Comparison of ENCODE assay signal across 10 mouse cellular contexts in the genomic region with DNA sequence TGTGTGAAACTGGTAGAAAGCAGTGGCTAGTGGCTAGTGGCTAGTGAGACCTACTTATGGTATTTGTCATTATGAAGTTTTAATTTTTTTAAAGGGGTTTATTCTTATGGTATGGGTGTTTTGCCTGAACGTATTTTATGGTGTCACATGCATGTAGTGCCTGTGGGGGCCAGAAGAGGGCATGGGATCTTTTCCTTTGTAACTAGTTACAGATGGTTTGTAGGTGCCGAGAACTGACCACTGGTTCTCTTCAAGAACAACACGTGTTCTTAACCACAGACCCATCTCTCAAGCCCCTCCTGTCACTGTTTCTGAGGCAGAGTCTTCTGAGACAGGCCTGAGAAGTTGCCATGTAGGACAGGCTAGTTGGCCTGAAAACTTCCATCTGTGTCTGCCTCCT. TPM values are rescaled to one million over a fixed set of nuclear protein-coding genes. Genes with fewer than 3 reads are reported as not detected.
DNase-seq lines count a peak whose midpoint lies in the region; ATAC-seq and TF ChIP-seq lines count a peak whose summit lies in the region.
"Had no signal": no experiment of that assay in that cellular context is flagged by ENCODE, and none has a peak within 500 bp of the region (broad histone marks: within the 10 kb centered on the region; RNA-seq: fewer than 3 reads in every experiment).

No protein-coding gene starts in this region.

- no peaks in the 10 kb centered on the region for H3K9me3 ChIP-seq in neural tube, embryonic 12.5 days
- 0 out of 2 replicates have a peak, but pooled peaks cover 3% of the 10 kb centered on the region for H3K9me3 ChIP-seq in forebrain, embryonic 10.5 days
- no peaks in the 10 kb centered on the region for H3K9me3 ChIP-seq in limb, embryonic 12.5 days
- no peaks in the 10 kb centered on the region for H3K9me3 ChIP-seq in stomach, embryonic 16.5 days (replicated peaks; ENCODE audit: control insufficient read depth, low read length)
- H3K9me3 ChIP-seq in kidney, embryonic 14.5 days (ENCODE audit: control insufficient read depth, low read length): no peaks in the 10 kb centered on the region

- WGBS in neural tube, embryonic 12.5 days: 91% methylated on average over 3 of the region's 3 CpGs
- 88% methylated on average over 3 of the region's 3 CpGs for WGBS in forebrain, embryonic 10.5 days
- WGBS in limb, embryonic 12.5 days: 89% methylated on average over 3 of the region's 3 CpGs
- 82% methylated on average over 3 of the region's 3 CpGs for WGBS in stomach, embryonic 16.5 days
- WGBS in kidney, embryonic 14.5 days: 87% methylated on average over 3 of the region's 3 CpGs
- WGBS in kidney, adult 2 months: 95% methylated on average over 3 of the region's 3 CpGs

- no peak for DNase-seq in neural tube, embryonic 10.5 days (ENCODE audit: extremely low spot score, low spot score)
- no peak for DNase-seq in forebrain, embryonic 10.5 days (ENCODE audit: extremely low spot score, low spot score)
- DNase-seq in kidney, postnatal 14 days: no peak
- DNase-seq in kidney, adult 2 months: no peak
- DNase-seq: gastrocnemius, postnatal 14 days; lung, postnatal 14 days had no signal

- H3K27ac ChIP-seq in neural tube, embryonic 12.5 days: no peak overlapping the region
- H3K27ac ChIP-seq in forebrain, embryonic 10.5 days: no peak overlapping the region
- no peak overlapping the region for H3K27ac ChIP-seq in limb, embryonic 12.5 days
- H3K27ac ChIP-seq in stomach, embryonic 16.5 days (ENCODE audit: low read length): no peak overlapping the region
- no peak overlapping the region for H3K27ac ChIP-seq in kidney, embryonic 14.5 days (ENCODE audit: low read depth, low read length)
- H3K27ac ChIP-seq in kidney, adult 2 months (ENCODE audit: insufficient read depth, low read depth, low read length): no peak overlapping the region

- peaks cover 6% of the 10 kb centered on the region; the same call in 1 of the 2 replicates for H3K36me3 ChIP-seq in neural tube, embryonic 12.5 days
- H3K36me3 ChIP-seq in forebrain, embryonic 10.5 days (replicated peaks): peaks cover 17% of the 10 kb centered on the region
- H3K36me3 ChIP-seq in limb, embryonic 12.5 days: peaks cover 19% of the 10 kb centered on the region
- H3K36me3 ChIP-seq in stomach, embryonic 16.5 days (ENCODE audit: control insufficient read depth, insufficient read depth, low read length): no peaks in the 10 kb centered on the region
- peaks cover 6% of the 10 kb centered on the region; the same call in 1 of the 2 replicates for H3K36me3 ChIP-seq in kidney, embryonic 14.5 days (ENCODE audit: control insufficient read depth, insufficient read depth, low read length)
- peaks cover 4% of the 10 kb centered on the region; the same call in 1 of the 2 replicates for H3K36me3 ChIP-seq in kidney, adult 2 months (ENCODE audit: control insufficient read depth, insufficient read depth, low read length)

- no peak overlapping the region for H3K9ac ChIP-seq in neural tube, embryonic 12.5 days
- no peak overlapping the region for H3K9ac ChIP-seq in limb, embryonic 12.5 days (replicated peaks)
- H3K9ac ChIP-seq in stomach, embryonic 16.5 days (ENCODE audit: low read length): no peak overlapping the region
- H3K9ac ChIP-seq in kidney, embryonic 14.5 days (ENCODE audit: low read depth, low read length): no peak overlapping the region

- no peak overlapping the region for H3K4me3 ChIP-seq in neural tube, embryonic 12.5 days
- peak overlapping the region; percentile 64; the same call in 1 of the 2 replicates for H3K4me3 ChIP-seq in forebrain, embryonic 10.5 days
- H3K4me3 ChIP-seq in limb, embryonic 12.5 days (replicated peaks): peak overlapping the region; percentile 61; the same call in 1 of the 2 replicates
- no peak overlapping the region for H3K4me3 ChIP-seq in stomach, embryonic 16.5 days (replicated peaks; ENCODE audit: low read length)
- H3K4me3 ChIP-seq in kidney, embryonic 14.5 days (ENCODE audit: low read length): no peak overlapping the region
- H3K4me3 ChIP-seq in kidney, adult 2 months (ENCODE audit: insufficient read depth, low read depth, low read length): no peak overlapping the region

- no peak for TF ChIP-seq POLR2A in kidney, adult 2 months (IDR thresholded peaks at IDR 0.05; ENCODE audit: low read depth, low read length)

- TF ChIP-seq CTCF in kidney, adult 2 months (conservative IDR thresholded peaks at IDR 0.05; ENCODE audit: insufficient read depth, insufficient read length, low read depth, low read length): no peak

- H3K27me3 ChIP-seq in neural tube, embryonic 12.5 days (replicated peaks): no peaks in the 10 kb centered on the region
- H3K27me3 ChIP-seq in forebrain, embryonic 10.5 days (ENCODE audit: poor library complexity, severe bottlenecking): peaks cover 13% of the 10 kb centered on the region
- no peaks in the 10 kb centered on the region for H3K27me3 ChIP-seq in limb, embryonic 12.5 days
- no peaks in the 10 kb centered on the region for H3K27me3 ChIP-seq in stomach, embryonic 16.5 days (ENCODE audit: control insufficient read depth, insufficient read depth, low read length)
- H3K27me3 ChIP-seq in kidney, embryonic 14.5 days (ENCODE audit: control insufficient read depth, insufficient read depth, low read length): no peaks in the 10 kb centered on the region
- no peaks in the 10 kb centered on the region for H3K27me3 ChIP-seq in kidney, adult 2 months (replicated peaks; ENCODE audit: control insufficient read depth, insufficient read depth, low read length)

- no peak for ATAC-seq in neural tube, embryonic 12.5 days (ENCODE audit: low FRiP score, low read depth)
- ATAC-seq in limb, embryonic 12.5 days (ENCODE audit: insufficient number of reproducible peaks, insufficient read depth, low FRiP score, low TSS enrichment, low read depth): no peak
- ATAC-seq in stomach, embryonic 16.5 days (ENCODE audit: insufficient read depth, low FRiP score): no peak
- ATAC-seq in kidney, embryonic 14.5 days (ENCODE audit: low FRiP score, low TSS enrichment): no peak

- H3K4me2 ChIP-seq in neural tube, embryonic 12.5 days (replicated peaks): peak overlapping the region; percentile 82; the same call in 1 of the 2 replicates
- no peak overlapping the region for H3K4me2 ChIP-seq in limb, embryonic 12.5 days
- 0 out of 2 replicates have a peak overlapping the region, but pooled peaks have one; percentile 98 for H3K4me2 ChIP-seq in stomach, embryonic 16.5 days (ENCODE audit: low read depth, low read length)
- H3K4me2 ChIP-seq in kidney, embryonic 14.5 days (replicated peaks; ENCODE audit: low read depth, low read length): no peak overlapping the region

- H3K4me1 ChIP-seq in neural tube, embryonic 12.5 days: peaks cover 7% of the 10 kb centered on the region
- peaks cover 22% of the 10 kb centered on the region for H3K4me1 ChIP-seq in forebrain, embryonic 10.5 days
- H3K4me1 ChIP-seq in limb, embryonic 12.5 days (replicated peaks): peaks cover 11% of the 10 kb centered on the region
- H3K4me1 ChIP-seq in stomach, embryonic 16.5 days (ENCODE audit: control insufficient read depth, insufficient read depth, low read length): peaks cover 9% of the 10 kb centered on the region
- H3K4me1 ChIP-seq in kidney, embryonic 14.5 days (ENCODE audit: control insufficient read depth, insufficient read depth, low read length): no peaks in the 10 kb centered on the region
- peaks cover 4% of the 10 kb centered on the region; the same call in 1 of the 2 replicates for H3K4me1 ChIP-seq in kidney, adult 2 months (ENCODE audit: control insufficient read depth, insufficient read depth, low read length)

RNA-seq across cellular contexts. Expression of a gene that starts 1.4 kb away (rescaled TPM):
- polyA plus RNA-seq in neural tube, embryonic 12.5 days (2016; fragmentation: Nextera tagmentation; extraction: Ambion mirVana): 20.2 and 20.6 TPM in 2 replicates
- 28.1 and 28.3 TPM in 2 replicates for polyA plus RNA-seq in forebrain, embryonic 10.5 days (2016; fragmentation: Nextera tagmentation; extraction: Ambion mirVana)
- 32.6 and 32.9 TPM in 2 replicates for polyA plus RNA-seq in limb, embryonic 12.5 days (2016; fragmentation: Nextera tagmentation; extraction: Ambion mirVana)
- polyA plus RNA-seq in stomach, embryonic 16.5 days (2015; fragmentation: Nextera tagmentation; extraction: Ambion mirVana): 14.7 and 15.0 TPM in 2 replicates
- 9.9 and 21.9 TPM in 2 replicates for polyA plus RNA-seq in kidney, embryonic 14.5 days (2014; fragmentation: Nextera tagmentation; extraction: Ambion mirVana)
- 5.3 and 6.0 TPM in 2 replicates for polyA plus RNA-seq in kidney, adult 2 months (2012; rRNA removed)

RNA-seq across cellular contexts. Expression of a gene that starts 27.3 kb away (rescaled TPM):
- 0.70 and 1.0 TPM in 2 replicates for polyA plus RNA-seq in neural tube, embryonic 12.5 days (2016; fragmentation: Nextera tagmentation; extraction: Ambion mirVana)
- polyA plus RNA-seq in forebrain, embryonic 10.5 days (2016; fragmentation: Nextera tagmentation; extraction: Ambion mirVana): 5.9 and 7.0 TPM in 2 replicates
- polyA plus RNA-seq in limb, embryonic 12.5 days (2016; fragmentation: Nextera tagmentation; extraction: Ambion mirVana): 5.4 and 7.5 TPM in 2 replicates
- polyA plus RNA-seq in stomach, embryonic 16.5 days (2015; fragmentation: Nextera tagmentation; extraction: Ambion mirVana): 0.15 and 0.21 TPM in 2 replicates
- polyA plus RNA-seq in kidney, embryonic 14.5 days (2014; fragmentation: Nextera tagmentation; extraction: Ambion mirVana): 0.11 and 0.37 TPM in 2 replicates
- polyA plus RNA-seq in kidney, adult 2 months (2012; rRNA removed): not detected in 2 replicates

RNA-seq across cellular contexts. Expression of a gene that starts 53.6 kb away (rescaled TPM):
- 197 and 207 TPM in 2 replicates for polyA plus RNA-seq in neural tube, embryonic 12.5 days (2016; fragmentation: Nextera tagmentation; extraction: Ambion mirVana)
- polyA plus RNA-seq in forebrain, embryonic 10.5 days (2016; fragmentation: Nextera tagmentation; extraction: Ambion mirVana): 178 and 181 TPM in 2 replicates
- polyA plus RNA-seq in limb, embryonic 12.5 days (2016; fragmentation: Nextera tagmentation; extraction: Ambion mirVana): 278 and 287 TPM in 2 replicates
- polyA plus RNA-seq in stomach, embryonic 16.5 days (2015; fragmentation: Nextera tagmentation; extraction: Ambion mirVana): 358 and 361 TPM in 2 replicates
- 140 and 337 TPM in 2 replicates for polyA plus RNA-seq in kidney, embryonic 14.5 days (2014; fragmentation: Nextera tagmentation; extraction: Ambion mirVana)
- polyA plus RNA-seq in kidney, adult 2 months (2012; rRNA removed): 256 and 291 TPM in 2 replicates

RNA-seq across cellular contexts. Expression of a gene that starts 54.7 kb away (rescaled TPM):
- 16.7 and 18.6 TPM in 2 replicates for polyA plus RNA-seq in neural tube, embryonic 12.5 days (2016; fragmentation: Nextera tagmentation; extraction: Ambion mirVana)
- 18.3 and 21.2 TPM in 2 replicates for polyA plus RNA-seq in forebrain, embryonic 10.5 days (2016; fragmentation: Nextera tagmentation; extraction: Ambion mirVana)
- 15.7 and 17.2 TPM in 2 replicates for polyA plus RNA-seq in limb, embryonic 12.5 days (2016; fragmentation: Nextera tagmentation; extraction: Ambion mirVana)
- 19.3 and 21.3 TPM in 2 replicates for polyA plus RNA-seq in stomach, embryonic 16.5 days (2015; fragmentation: Nextera tagmentation; extraction: Ambion mirVana)
- 26.1 and 30.4 TPM in 2 replicates for polyA plus RNA-seq in kidney, embryonic 14.5 days (2014; fragmentation: Nextera tagmentation; extraction: Ambion mirVana)
- 18.0 and 22.7 TPM in 2 replicates for polyA plus RNA-seq in kidney, adult 2 months (2012; rRNA removed)

Comparison
In these comparisons a context has a peak if more than half of its experiments do, and no peak if none do; other contexts are left out.
1. H3K4me2 ChIP-seq: peak in neural tube, embryonic 12.5 days (single experiment) and stomach, embryonic 16.5 days (single experiment); none in limb, embryonic 12.5 days (single experiment) and kidney, embryonic 14.5 days (single experiment).
2. H3K4me3 ChIP-seq: peak in forebrain, embryonic 10.5 days (single experiment) and limb, embryonic 12.5 days (single experiment); none in neural tube, embryonic 12.5 days (single experiment), stomach, embryonic 16.5 days (single experiment), kidney, embryonic 14.5 days (single experiment) and kidney, adult 2 months (single experiment).